Mouse (Mus musculus) frontal cortex, postnatal 14 days (tissue): ENCODE measurements around the gene Ifit1.
A peak's percentile ranks its signal among the peaks of the same experiment; 100 is the strongest.

Experiments used
- DNase-seq, 2 experiments: peaks; one replicate each; pipeline ENCODE4 v3.0.0; 2022; ENCODE audit warnings: low spot score in 2 of 2

Ifit1 gene

DNA sequence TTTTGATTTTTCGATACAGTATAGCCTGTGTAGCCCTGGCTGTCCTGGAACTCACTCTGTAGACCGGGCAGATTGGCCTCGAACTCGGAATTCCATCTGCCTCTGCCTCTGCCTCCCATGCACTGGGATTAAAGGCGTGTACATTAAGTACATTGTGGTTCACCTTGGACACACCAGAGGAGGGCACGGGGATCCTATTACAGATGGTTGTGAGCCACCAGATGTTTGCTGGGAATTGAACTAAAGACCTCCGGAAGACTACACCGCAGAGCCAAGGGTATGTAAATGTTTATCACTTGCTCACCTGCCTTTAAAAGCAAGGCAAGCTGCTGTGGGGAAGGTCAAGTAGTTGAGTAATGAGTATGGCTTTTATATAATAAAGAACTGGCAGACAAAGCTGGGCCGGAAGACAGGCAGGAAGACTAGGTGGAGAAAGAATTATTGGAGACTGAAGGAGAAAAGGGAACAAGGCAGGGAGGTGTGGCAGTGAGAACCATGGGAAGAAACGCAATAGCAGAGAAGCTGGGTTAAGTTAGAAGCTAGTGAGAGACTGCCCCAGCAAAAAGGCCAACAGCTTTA is 14.6 kb downstream of the Ifit1 start:
- DNase-seq = no peak

DNA sequence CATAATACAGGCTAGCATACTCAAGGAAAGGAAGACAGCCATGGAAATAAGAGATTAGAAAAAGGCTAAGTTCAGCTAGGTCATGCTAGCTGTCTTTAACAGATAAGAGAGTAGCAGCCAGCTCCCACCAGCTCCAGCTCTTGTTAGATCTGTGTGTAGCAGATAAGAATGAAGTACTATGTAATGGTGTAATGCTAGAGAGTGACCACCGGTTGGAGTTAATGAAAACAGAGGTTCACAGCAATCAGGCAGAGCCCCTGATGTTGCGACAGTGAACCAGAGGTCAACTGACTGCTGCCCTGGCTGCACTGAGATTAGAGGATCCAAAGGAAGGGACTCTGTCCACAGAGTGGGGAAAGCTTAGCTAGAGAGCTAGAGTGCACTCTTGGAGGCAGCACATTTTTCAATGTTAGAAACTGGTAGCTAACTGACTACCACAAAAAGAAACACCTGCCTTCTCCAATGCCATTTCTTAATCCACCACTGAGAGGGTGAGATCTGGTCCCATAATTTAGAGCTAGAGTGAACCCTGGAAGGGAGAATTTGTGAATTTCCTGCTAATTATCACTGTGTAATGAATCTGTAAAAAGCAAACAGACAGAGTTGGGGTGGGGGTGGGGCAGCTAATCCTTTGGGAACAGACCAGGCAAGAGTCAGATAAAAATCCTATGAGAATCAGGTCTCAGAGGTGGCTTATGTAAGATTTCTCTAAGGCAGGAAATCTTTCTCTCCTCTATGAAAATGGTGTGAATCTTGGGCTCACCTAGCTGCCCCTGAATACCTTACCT is 16.0 kb downstream of the Ifit1 start:
- no peak for DNase-seq

DNA sequence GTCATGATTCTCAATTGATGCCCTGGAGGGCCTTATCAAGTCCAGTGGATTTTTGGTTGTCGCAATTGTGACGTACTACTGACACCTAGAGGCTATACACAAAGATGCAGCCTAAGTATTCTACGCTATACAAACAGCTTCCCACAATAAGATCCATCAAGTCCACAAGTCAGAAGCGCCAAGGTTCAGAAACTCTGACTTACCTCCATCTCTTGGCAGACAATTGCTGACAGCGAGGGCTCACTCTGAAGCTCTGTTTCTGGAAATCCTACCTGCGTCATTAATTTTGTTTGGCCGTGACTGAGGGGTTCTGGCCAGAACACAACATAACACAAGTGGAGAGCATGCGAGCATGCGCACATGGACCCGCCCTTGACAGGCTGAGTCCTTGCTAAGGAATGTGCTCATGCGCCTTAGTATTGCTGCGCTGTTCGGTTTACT is 21.4 kb downstream of the Ifit1 start:
- DNase-seq = peak; percentile 14 to 41

DNA sequence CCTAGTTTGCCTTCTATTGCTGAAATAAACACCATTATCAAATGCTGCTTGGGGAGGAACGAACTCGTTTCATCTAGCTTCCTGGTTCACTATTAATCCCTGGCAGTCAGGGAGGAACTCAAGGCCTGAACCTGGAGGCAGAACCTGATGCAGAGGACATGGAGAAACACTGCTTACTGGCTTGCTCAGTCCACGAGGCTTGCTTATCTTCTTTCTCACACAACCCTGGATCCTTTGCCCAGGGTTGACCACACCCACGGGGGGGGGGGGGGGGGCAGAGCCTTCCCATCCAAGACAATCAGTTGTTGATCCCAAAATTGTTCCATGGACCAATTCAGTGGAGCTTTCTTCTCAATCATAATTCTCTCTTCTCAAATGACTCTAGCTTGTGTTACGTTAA is 22.1 kb downstream of the Ifit1 start:
- no peak for DNase-seq

DNA sequence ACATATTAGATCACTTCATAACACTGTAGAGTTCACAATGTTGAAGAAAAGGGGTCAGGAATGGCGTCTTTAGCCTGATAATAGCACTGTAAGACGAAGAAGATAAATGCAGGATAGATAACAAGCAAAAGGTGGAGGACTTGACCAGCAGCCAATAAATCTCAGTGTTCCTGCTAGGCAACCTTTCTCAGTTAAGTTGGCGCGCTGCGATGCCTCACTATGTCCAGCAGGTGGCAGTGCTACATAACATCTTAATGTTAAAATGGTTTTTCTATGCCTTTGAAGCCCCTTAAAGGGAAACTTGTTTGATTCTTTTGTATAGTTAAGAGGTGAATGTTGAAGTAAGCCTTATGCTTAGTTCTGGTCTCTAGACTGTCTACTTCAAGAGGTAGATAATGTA is 25.5 kb downstream of the Ifit1 start:
- peak; percentile 42 to 58 for DNase-seq

DNA sequence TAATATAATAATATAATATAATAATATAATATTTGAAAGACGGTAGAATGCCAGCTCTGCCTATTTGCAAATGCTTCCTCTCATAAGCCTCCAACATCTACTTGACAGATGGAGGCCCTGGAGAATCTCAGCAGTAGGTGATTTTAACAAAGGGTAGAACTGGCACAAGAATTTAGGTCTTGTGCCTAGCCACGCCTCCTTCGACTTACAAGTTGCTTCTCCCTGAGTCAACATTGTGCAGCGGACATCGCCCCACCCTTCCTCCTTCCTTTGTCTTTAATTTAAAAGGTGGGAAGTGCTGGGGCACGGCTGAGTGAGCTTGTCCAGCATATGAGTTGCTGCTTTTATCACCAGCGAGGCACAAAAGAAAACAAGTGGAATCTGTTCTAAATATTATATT is 32.8 kb downstream of the Ifit1 start:
- DNase-seq = no peak

DNA sequence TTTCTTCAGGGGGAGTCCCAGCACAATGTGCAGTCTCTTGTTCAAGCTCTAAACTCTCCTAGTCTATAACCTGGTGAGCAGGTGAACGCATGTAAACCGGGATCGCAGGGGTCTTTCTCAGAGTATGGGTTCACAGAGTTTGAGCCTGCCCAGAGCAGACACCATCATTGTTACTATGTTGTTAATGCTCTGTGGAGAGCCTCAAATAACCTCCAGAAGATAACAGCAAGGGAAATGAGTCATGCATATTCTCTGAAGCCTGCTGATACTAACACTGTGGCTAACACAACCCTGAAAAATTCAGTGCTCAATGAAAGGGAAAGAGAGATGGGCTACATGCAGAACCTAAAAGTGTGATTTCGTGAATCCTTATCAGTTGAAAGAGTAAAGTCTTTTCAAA is 37.8 kb downstream of the Ifit1 start:
- no peak for DNase-seq

DNA sequence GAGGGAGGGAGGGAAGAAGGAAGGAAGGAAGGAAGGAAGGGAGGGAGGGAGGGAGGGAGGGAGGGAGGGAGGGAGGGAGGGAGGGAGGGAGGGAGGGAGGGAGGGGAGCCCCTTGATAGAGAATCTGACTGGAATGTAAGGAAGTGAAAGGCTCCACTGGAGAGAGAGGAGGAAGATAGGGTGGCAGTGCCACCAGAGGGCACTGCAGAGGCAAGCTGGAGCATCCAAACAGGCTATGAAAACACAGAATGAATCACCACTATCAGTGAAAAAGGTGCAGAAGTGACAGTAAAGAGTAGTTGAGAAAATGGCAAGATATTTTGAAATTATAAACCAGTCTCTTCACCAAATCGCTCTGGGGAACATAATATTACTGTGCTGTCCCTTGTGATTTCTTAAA is 44.2 kb downstream of the Ifit1 start:
- DNase-seq = peak in 1 of 2 experiments; percentile 23

DNA sequence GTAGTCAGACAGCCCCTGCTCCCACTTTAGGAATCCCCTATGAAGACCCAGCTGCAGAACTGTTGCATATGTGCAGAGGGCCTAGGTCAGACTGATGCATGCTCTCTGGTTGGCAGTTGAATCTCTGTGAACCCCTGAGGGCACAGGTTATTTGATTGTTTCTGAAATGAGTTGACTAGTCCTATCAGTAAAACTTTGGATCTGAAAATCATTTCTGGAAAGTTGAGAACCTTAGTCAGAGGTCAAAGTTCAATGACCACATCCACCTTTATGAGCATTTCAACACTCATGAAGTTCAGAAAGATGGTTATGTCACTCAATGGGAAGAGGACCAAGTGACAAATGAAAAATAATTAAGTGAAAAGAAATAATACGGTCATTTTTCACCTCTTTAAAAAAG is 44.9 kb downstream of the Ifit1 start:
- no peak for DNase-seq

DNA sequence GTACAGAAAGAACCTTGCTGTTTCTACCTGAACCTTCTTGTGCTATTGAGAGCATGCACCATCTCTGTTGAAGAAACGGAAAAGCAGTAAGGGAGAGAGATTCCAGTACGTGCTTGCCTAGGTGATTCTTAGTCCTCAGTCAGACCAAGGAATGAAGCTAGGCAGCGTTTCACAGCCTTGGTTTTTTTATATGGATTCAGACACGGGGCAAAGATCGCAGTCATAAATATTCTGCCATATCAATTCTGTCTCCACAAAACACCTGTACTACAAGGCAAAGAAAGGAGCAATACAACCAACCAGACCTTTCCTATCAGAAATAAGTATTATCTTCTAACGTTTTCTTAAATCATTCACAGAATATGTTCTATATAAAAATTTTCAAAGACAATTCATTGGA is 50.7 kb downstream of the Ifit1 start:
- DNase-seq = no peak

DNA sequence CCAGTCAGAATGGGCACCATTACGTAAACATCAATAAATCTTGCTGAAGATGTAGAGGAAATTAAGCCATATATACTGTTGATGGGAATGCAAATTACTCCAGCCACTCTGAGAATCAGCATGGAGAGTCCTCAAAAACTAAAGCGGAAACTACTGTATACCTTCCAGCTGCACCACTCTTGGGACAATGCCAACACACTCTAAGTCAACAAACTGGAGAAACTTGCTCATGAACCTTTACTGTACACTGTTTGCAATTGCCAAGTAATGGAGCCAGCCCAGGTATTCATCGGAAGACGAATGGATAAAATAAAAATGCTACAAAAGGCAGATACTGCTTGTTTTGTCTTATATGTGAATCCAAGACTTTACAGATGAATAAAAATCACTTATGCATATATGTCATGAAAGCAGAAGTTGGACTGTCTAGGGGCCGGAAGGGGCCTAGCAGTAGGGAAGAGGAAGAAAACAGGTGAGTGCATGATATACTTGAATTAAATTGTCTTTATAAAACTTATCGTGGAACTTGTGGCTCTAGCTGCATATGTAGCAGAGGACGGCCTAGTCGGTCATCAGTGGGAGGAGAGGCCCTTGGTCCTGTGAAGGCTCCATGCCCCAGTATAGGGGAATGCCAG is 55.8 kb downstream of the Ifit1 start:
- no peak for DNase-seq

DNA sequence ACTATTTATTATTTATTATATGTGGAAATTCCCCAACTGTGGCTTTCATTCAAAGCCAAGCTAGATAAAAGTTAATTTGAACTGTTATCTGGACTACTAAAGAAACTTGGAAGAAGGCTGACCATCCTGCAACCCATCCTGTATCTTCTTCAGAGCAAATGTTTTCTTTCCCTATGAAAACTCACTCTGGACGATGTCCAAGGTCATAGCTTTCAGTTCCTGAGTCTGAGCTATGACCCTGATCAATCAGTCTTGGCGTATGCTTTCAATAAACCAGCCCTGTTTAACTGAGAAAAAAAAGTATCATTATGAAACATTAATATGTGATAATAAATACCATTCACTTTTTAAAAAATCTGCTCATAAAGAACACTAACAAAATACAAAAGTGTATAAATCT is 56.8 kb downstream of the Ifit1 start:
- no peak for DNase-seq

DNA sequence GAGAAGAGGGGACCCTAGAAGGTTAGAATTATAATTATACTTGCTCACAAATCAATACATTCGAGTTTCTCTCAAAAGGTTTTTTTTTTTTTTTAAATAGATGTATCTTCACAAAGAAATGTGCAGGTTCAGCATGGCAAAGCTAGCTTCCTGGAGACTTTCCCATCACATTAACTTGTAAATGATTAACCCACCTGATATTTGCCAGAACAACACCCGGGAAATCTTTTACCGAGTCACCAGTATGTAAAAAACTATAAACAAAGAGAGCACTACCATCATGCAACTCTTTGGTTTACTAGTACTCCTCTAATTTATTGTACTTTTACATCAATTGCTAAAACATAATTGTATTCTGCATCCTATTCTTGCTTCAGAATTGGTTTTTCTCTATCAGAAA is 57.8 kb downstream of the Ifit1 start:
- no peak for DNase-seq

DNA sequence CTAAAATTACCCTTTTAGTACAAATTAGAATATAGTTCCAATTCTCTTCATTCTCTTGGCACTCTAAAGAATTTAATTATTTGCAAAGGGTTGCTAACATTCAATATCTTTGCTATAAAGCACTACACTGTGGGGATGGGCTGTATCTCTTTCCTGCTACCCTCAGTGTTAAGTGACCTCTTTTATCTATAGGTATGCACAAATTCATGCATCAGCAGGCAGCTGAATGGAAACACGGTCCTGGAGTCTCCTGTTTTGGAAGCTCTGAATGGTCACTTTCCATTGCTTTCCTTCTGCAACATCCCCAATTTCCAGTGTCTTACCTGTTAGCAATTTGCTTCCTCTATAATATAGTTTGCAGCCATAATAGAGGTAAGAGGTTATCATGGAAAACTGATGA is 58.2 kb downstream of the Ifit1 start:
- no peak for DNase-seq

DNA sequence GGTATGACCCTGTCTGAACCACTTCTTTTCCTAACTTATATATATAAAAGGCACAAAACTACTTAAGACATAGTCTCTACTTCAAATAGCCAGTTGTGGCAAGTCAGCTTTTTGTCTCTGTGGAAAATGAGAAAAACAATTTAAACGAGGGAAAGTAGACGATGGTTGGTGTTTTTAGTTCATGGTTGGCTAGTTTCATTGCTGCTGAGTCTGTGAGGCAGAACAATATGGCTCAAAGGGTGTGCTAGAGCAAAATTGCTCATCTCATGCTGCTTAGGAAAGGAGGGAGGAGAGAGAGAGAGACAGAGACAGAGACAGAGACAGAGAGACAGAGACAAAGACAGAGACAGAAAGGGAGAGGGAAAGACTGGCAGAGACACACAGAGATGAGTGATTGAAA is 58.6 kb downstream of the Ifit1 start:
- no peak for DNase-seq
